Mouse (Mus musculus): ENCODE measurements around the gene Ttk. TPM values are rescaled to one million over a fixed set of nuclear protein-coding genes. Genes with fewer than 3 reads are reported as not detected.

Gene Ttk
- polyA plus RNA-seq, 1 experiment from 2014 or later: 21.2 TPM

DNA sequence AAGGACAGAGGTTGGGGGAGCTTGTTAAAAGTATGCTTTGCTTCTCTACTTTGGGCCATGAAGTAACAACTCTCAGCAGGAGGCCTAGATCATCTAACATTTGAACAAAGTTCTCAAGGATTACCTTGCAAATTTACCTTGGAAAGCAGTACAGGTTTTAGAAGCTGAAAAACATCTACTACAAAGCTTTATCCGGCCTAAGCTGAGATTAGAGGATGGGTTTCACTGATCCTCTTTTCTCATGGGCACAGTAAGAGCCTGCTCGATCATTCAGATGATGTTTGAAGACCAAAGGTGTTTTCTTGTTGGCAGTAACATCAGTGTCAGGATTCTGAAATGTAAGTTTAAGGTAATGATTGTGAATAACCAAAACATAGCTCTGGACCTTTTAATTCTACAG is 76.4 kb downstream of the Ttk start:
- Histone ChIP-seq H3K27ac (replicated peaks; ENCODE audit: low read depth, low read length) (no peak overlapping the region), H3K9me3 (ENCODE audit: control insufficient read depth, low read length) (no peaks in the 10 kb centered on the region), H3K4me2 (ENCODE audit: low read depth, low read length) (no peak overlapping the region), H3K4me3 (ENCODE audit: low read depth, low read length) (no peak overlapping the region), H3K9ac (ENCODE audit: low read depth, low read length) (no peak overlapping the region), H3K36me3 (ENCODE audit: control insufficient read depth, insufficient read depth, low read length) (no peaks in the 10 kb centered on the region), H3K27me3 (replicated peaks; ENCODE audit: control insufficient read depth, insufficient read depth, low read length) (no peaks in the 10 kb centered on the region), H3K4me1 (ENCODE audit: control insufficient read depth, insufficient read depth, low read length) (no peaks in the 10 kb centered on the region)
- WGBS: 79% methylated on average over 2 of the region's 2 CpGs
- DNase-seq (ENCODE audit: low spot score) (no peak), ATAC-seq (ENCODE audit: low read depth) (no peak)

Other genes starting within 250 kb of the Ttk start
- 32.7 and 39.1 TPM in 2 replicates for gene Elovl4, start 28.4 kb upstream of the Ttk start, polyA plus RNA-seq (2014; fragmentation: Nextera tagmentation; extraction: Ambion mirVana)
- gene Bckdhb, start 90.5 kb downstream of the Ttk start, polyA plus RNA-seq (2014; fragmentation: Nextera tagmentation; extraction: Ambion mirVana): 41.6 and 46.6 TPM in 2 replicates

All from embryonic facial prominence, embryonic 14.5 days (tissue).